26 mouse cellular contexts compared by ENCODE assay signal in the genomic region with DNA sequence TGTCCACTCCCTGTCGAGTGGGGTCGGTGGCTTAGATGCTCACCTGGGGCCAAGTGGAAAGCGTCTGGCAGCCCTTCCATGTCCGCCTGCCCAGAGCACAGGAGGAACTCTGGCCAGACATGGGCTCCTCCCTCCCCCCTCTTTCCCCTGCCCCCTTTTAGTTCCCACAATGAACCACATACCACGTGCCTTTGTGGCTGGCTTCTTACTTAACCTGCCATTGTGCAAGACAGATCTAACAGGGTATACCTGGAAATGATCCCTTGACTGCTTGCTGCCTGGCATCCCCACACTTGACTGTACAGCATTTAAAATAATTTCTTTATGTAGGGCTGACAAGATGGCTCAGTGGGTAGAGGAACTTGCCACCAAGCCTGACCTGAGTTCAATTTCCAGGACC. TPM values are rescaled to one million over a fixed set of nuclear protein-coding genes. Genes with fewer than 3 reads are reported as not detected.
DNase-seq lines count a peak whose midpoint lies in the region; ATAC-seq and TF ChIP-seq lines count a peak whose summit lies in the region.
"Had no signal": no experiment of that assay in that cellular context is flagged by ENCODE, and none has a peak within 500 bp of the region (broad histone marks: within the 10 kb centered on the region; RNA-seq: fewer than 3 reads in every experiment).

No protein-coding gene starts in this region.

- no peak for TF ChIP-seq POLR2A in lung, adult 2 months (IDR thresholded peaks at IDR 0.05; ENCODE audit: borderline replicate concordance, extremely low read depth, low read depth, low read length)

- no peaks in the 10 kb centered on the region for H3K36me3 ChIP-seq in hindbrain, embryonic 10.5 days
- H3K36me3 ChIP-seq in hindbrain, embryonic 16.5 days (ENCODE audit: control insufficient read depth, insufficient read depth, low read length): no peaks in the 10 kb centered on the region
- H3K36me3 ChIP-seq: embryonic facial prominence, embryonic 15.5 days; forebrain, embryonic 12.5 days; hindbrain, embryonic 15.5 days; midbrain, embryonic 15.5 days had no signal

- DNase-seq in hindbrain, embryonic 10.5 days (ENCODE audit: low spot score): no peak
- peak; percentile 13 for DNase-seq in lung, postnatal 36 days
- DNase-seq in lung, adult 2 months: no peak
- DNase-seq in adrenal gland, adult (ENCODE audit: inconsistent age in 2 of 2, low spot score in 1 of 2): no peak
- DNase-seq in left cerebral cortex, postnatal 36 days (ENCODE audit: low spot score in 2 of 2): no peak
- DNase-seq: adrenal gland, postnatal 14 days; cerebellum, adult 11-12 months; cerebellum, adult 9-11 months; forebrain, postnatal 0 days; gastrocnemius, postnatal 10 days; heart, adult 11 months; heart, postnatal 4 days; kidney, adult 18-20 months; kidney, postnatal 36 days had no signal

- H3K9ac ChIP-seq in hindbrain, embryonic 16.5 days (ENCODE audit: low read depth, low read length): no peak overlapping the region
- H3K9ac ChIP-seq: embryonic facial prominence, embryonic 15.5 days; forebrain, embryonic 12.5 days; forebrain, postnatal 0 days; hindbrain, embryonic 15.5 days; liver, embryonic 14.5 days; midbrain, embryonic 15.5 days had no signal

- TF ChIP-seq CTCF in lung, adult 2 months (IDR thresholded peaks at IDR 0.05; ENCODE audit: insufficient read depth, low read length): no peak

- no peaks in the 10 kb centered on the region for H3K9me3 ChIP-seq in hindbrain, embryonic 10.5 days
- no peaks in the 10 kb centered on the region for H3K9me3 ChIP-seq in hindbrain, embryonic 16.5 days (ENCODE audit: control insufficient read depth, low read length)
- H3K9me3 ChIP-seq: embryonic facial prominence, embryonic 15.5 days; forebrain, embryonic 12.5 days; hindbrain, embryonic 15.5 days; midbrain, embryonic 15.5 days had no signal

- WGBS in hindbrain, embryonic 10.5 days: 72% methylated on average over 5 of the region's 5 CpGs
- WGBS in hindbrain, embryonic 16.5 days: 70% methylated on average over 5 of the region's 5 CpGs
- 54% methylated on average over 5 of the region's 5 CpGs for WGBS in lung, adult 2 months

- 0 out of 2 replicates have a peak overlapping the region, but pooled peaks have one; percentile 29 for H3K27ac ChIP-seq in hindbrain, embryonic 10.5 days
- no peak overlapping the region for H3K27ac ChIP-seq in hindbrain, embryonic 16.5 days (ENCODE audit: low read depth, low read length)
- H3K27ac ChIP-seq: embryonic facial prominence, embryonic 15.5 days; forebrain, embryonic 12.5 days; hindbrain, embryonic 15.5 days; layer of hippocampus, adult 2 months; left cerebral cortex, adult 2 months; liver, embryonic 14.5 days; midbrain, embryonic 15.5 days had no signal

- no peak overlapping the region for H3K4me3 ChIP-seq in hindbrain, embryonic 10.5 days
- no peak overlapping the region for H3K4me3 ChIP-seq in hindbrain, embryonic 16.5 days (ENCODE audit: low read length)
- no peak overlapping the region for H3K4me3 ChIP-seq in lung, adult 2 months (replicated peaks; ENCODE audit: extremely low read depth, low read depth, low read length)
- H3K4me3 ChIP-seq: embryonic facial prominence, embryonic 15.5 days; forebrain, embryonic 12.5 days; hindbrain, embryonic 15.5 days; layer of hippocampus, adult 2 months; left cerebral cortex, adult 2 months; midbrain, embryonic 15.5 days had no signal

- no peak for ATAC-seq in hindbrain, embryonic 16.5 days
- peak; percentile 65 to 77; a peak in 3 of 4 replicates for ATAC-seq in hematopoietic stem cell, adult 5-6 weeks (replicated peaks in 1 of 2; ENCODE audit: insufficient read depth in 1 of 2, low FRiP score in 2 of 2, low TSS enrichment in 1 of 2, low read depth in 1 of 2, poor library complexity in 2 of 2, severe bottlenecking in 2 of 2)
- peak; percentile 82 for ATAC-seq in neutrophil, adult 5-6 weeks (ENCODE audit: extremely low read depth, insufficient number of reproducible peaks, low FRiP score, poor library complexity, severe bottlenecking)
- ATAC-seq: forebrain, postnatal 0 days; midbrain, embryonic 15.5 days; Patski had no signal

- no peaks in the 10 kb centered on the region for H3K27me3 ChIP-seq in hindbrain, embryonic 10.5 days (ENCODE audit: insufficient read depth, poor library complexity, severe bottlenecking)
- no peaks in the 10 kb centered on the region for H3K27me3 ChIP-seq in hindbrain, embryonic 16.5 days (replicated peaks; ENCODE audit: control insufficient read depth, insufficient read depth, low read length)
- H3K27me3 ChIP-seq: embryonic facial prominence, embryonic 15.5 days; forebrain, embryonic 12.5 days; hindbrain, embryonic 15.5 days; midbrain, embryonic 15.5 days; Patski had no signal

- H3K4me1 ChIP-seq in hindbrain, embryonic 10.5 days (replicated peaks): peaks cover 10% of the 10 kb centered on the region
- H3K4me1 ChIP-seq in hindbrain, embryonic 16.5 days (ENCODE audit: control insufficient read depth, insufficient read depth, low read depth, low read length): no peaks in the 10 kb centered on the region
- H3K4me1 ChIP-seq in lung, adult 2 months (ENCODE audit: control insufficient read depth, insufficient read depth, low read length): no peaks in the 10 kb centered on the region
- H3K4me1 ChIP-seq: embryonic facial prominence, embryonic 15.5 days; forebrain, embryonic 12.5 days; hindbrain, embryonic 15.5 days; midbrain, embryonic 15.5 days had no signal

- intact Hi-C loops in left cerebral cortex, postnatal 36 days (cut with DNase I): loop anchor here (5.0 kb wide), 1 partner anchor 37 kb away; no protein-coding TSS in a partner anchor

- no peak overlapping the region for H3K4me2 ChIP-seq in hindbrain, embryonic 16.5 days (ENCODE audit: low read length)
- H3K4me2 ChIP-seq: embryonic facial prominence, embryonic 15.5 days; forebrain, embryonic 12.5 days; heart, embryonic 11.5 days; hindbrain, embryonic 15.5 days; midbrain, embryonic 15.5 days had no signal

RNA-seq across cellular contexts. Expression of gene Chst11, which starts 15.7 kb away (rescaled TPM):
- polyA plus RNA-seq in hindbrain, embryonic 10.5 days (2016; fragmentation: Nextera tagmentation; extraction: Ambion mirVana): 1.1 and 1.4 TPM in 2 replicates
- polyA plus RNA-seq in hindbrain, embryonic 16.5 days (2015; fragmentation: Nextera tagmentation; extraction: Ambion mirVana): 3.6 and 4.1 TPM in 2 replicates
- polyA plus RNA-seq in lung, adult 2 months (2012; rRNA removed): 12.6 and 15.7 TPM in 2 replicates
- total RNA-seq in hematopoietic stem cell, adult 5-6 weeks (2017): 22.3 and 27.1 TPM in 2 replicates
- 31.4 and 31.9 TPM in 2 replicates for total RNA-seq in neutrophil, adult 5-6 weeks (2017)
- total RNA-seq in left cerebral cortex, postnatal 36 days (2021): 10 to 100 TPM; 29.9 to 33.3 TPM
